10 mouse cellular contexts compared by ENCODE assay signal in genomic region chr2:18984095-18984847, GRCm38 (mm10). TPM values are rescaled to one million over a fixed set of nuclear protein-coding genes. Genes with fewer than 3 reads are reported as not detected.
DNase-seq lines count a peak whose midpoint lies in the region; ATAC-seq and TF ChIP-seq lines count a peak whose summit lies in the region.
"Had no signal": no experiment of that assay in that cellular context is flagged by ENCODE, and none has a peak within 500 bp of the region (broad histone marks: within the 10 kb centered on the region; RNA-seq: fewer than 3 reads in every experiment).

No protein-coding gene starts in this region.

- H3K9ac ChIP-seq in stomach, postnatal 0 days (ENCODE audit: low read length) = no peak overlapping the region
- H3K9ac ChIP-seq: neural tube, embryonic 12.5 days had no signal

- H3K4me1 ChIP-seq in stomach, postnatal 0 days (replicated peaks; ENCODE audit: control insufficient read depth, insufficient read depth) = no peaks in the 10 kb centered on the region

- no peak for TF ChIP-seq CTCF in stomach, postnatal 0 days (IDR thresholded peaks at IDR 0.05; ENCODE audit: low read depth)

- TF ChIP-seq EP300 in stomach, postnatal 0 days (optimal IDR thresholded peaks at IDR 0.05) = no peak

- peak; percentile 74 for ATAC-seq in granulocyte monocyte progenitor cell, adult 5-6 weeks (replicated peaks; ENCODE audit: poor library complexity, severe bottlenecking)
- no peak for ATAC-seq in stomach, postnatal 0 days (ENCODE audit: low FRiP score, low TSS enrichment)

- H3K9me3 ChIP-seq in stomach, postnatal 0 days (ENCODE audit: control insufficient read depth, low read length) = no peaks in the 10 kb centered on the region
- H3K9me3 ChIP-seq: neural tube, embryonic 12.5 days had no signal

- H3K4me2 ChIP-seq in stomach, postnatal 0 days (replicated peaks; ENCODE audit: low read depth) = no peak overlapping the region
- H3K4me2 ChIP-seq: neural tube, embryonic 12.5 days had no signal

- H3K4me3 ChIP-seq in stomach, postnatal 0 days (ENCODE audit: low read depth, low read length) = no peak overlapping the region
- H3K4me3 ChIP-seq: neural tube, embryonic 12.5 days had no signal

- H3K36me3 ChIP-seq in stomach, postnatal 0 days (ENCODE audit: control insufficient read depth, insufficient read depth, low read length) = no peaks in the 10 kb centered on the region
- H3K36me3 ChIP-seq: neural tube, embryonic 12.5 days had no signal

- DNase-seq in layer of hippocampus, adult 9-11 months = peak; percentile 55
- no peak for DNase-seq in layer of hippocampus, adult 18-20 months (ENCODE audit: low spot score in 2 of 2)
- DNase-seq in monocyte, adult 2 months (ENCODE audit: low read depth in 1 of 2, low spot score in 2 of 2) = peak; percentile 56 to 70
- peak; percentile 68 to 80 for DNase-seq in thymus, postnatal 36 days
- DNase-seq in layer of hippocampus, postnatal 25 days (ENCODE audit: extremely low spot score in 1 of 2, low spot score in 1 of 2) = no peak
- no peak for DNase-seq in stomach, postnatal 0 days (ENCODE audit: low spot score)

- no peaks in the 10 kb centered on the region for H3K27me3 ChIP-seq in stomach, postnatal 0 days (ENCODE audit: control insufficient read depth, insufficient read depth, low read length)
- H3K27me3 ChIP-seq: neural tube, embryonic 12.5 days had no signal

- no peak overlapping the region for H3K27ac ChIP-seq in stomach, postnatal 0 days (replicated peaks)
- H3K27ac ChIP-seq: kidney, postnatal 0 days; neural tube, embryonic 12.5 days had no signal

- WGBS in stomach, postnatal 0 days = 87% methylated on average over 15 of the region's 15 CpGs

RNA-seq across cellular contexts. Expression of gene Pip4k2a, which starts 13.7 kb away (rescaled TPM):
- 10 to 100 TPM; 64.2 to 65.8 TPM for total RNA-seq in layer of hippocampus, adult 18-20 months (2021)
- total RNA-seq in granulocyte monocyte progenitor cell, adult 5-6 weeks (2014; fragmentation: Nextera tagmentation) = 29.3 TPM in 2 replicates
- total RNA-seq in granulocyte monocyte progenitor cell, adult 5-6 weeks (2017) = 15.6 and 16.7 TPM in 2 replicates
- 10 to 100 TPM; 47.9 to 54.1 TPM for total RNA-seq in layer of hippocampus, postnatal 25 days (2021)
- 4.5 and 4.8 TPM in 2 replicates for polyA plus RNA-seq in stomach, postnatal 0 days (2015; fragmentation: Nextera tagmentation; extraction: Ambion mirVana)

RNA-seq across cellular contexts. Expression of gene 4930426L09Rik, which starts 13.9 kb away (rescaled TPM):
- total RNA-seq in layer of hippocampus, adult 18-20 months (2021) = under 1 TPM; 0.72 to 0.89 TPM
- total RNA-seq in granulocyte monocyte progenitor cell, adult 5-6 weeks (2014; fragmentation: Nextera tagmentation) = 1.3 TPM in 1 of 2 replicates, not detected in the other
- 0.62 TPM in 1 of 2 replicates, not detected in the other for total RNA-seq in granulocyte monocyte progenitor cell, adult 5-6 weeks (2017)
- total RNA-seq in layer of hippocampus, postnatal 25 days (2021) = 1 to 10 TPM; 1.2 to 1.3 TPM
- 0.44 and 0.93 TPM in 2 replicates for polyA plus RNA-seq in stomach, postnatal 0 days (2015; fragmentation: Nextera tagmentation; extraction: Ambion mirVana)
- total RNA-seq: liver, adult 2 months had no signal

Comparison
In these comparisons a context has a peak if more than half of its experiments do, and no peak if none do; other contexts are left out.
1. DNase-seq: peak in layer of hippocampus, adult 9-11 months (single experiment), monocyte, adult 2 months (2 of 2) and thymus, postnatal 36 days (2 of 2); none in layer of hippocampus, adult 18-20 months (0 of 2), layer of hippocampus, postnatal 25 days (0 of 2) and stomach, postnatal 0 days (single experiment).